24 mouse cellular contexts compared by ENCODE assay signal in genomic region chr1:33640089-33640488, GRCm38 (mm10).
"Had no signal": no experiment of that assay in that cellular context is flagged by ENCODE, and none has a peak within 500 bp of the region (broad histone marks: within the 10 kb centered on the region; RNA-seq: fewer than 3 reads in every experiment).

No protein-coding gene starts in this region.

- H3K9me3 ChIP-seq: heart, embryonic 10.5 days; hindbrain, embryonic 13.5 days; hindbrain, embryonic 15.5 days; kidney, embryonic 15.5 days; limb, embryonic 15.5 days had no signal

- ATAC-seq: forebrain, postnatal 0 days; hindbrain, postnatal 0 days; intestine, embryonic 16.5 days had no signal

- DNase-seq: forebrain, postnatal 0 days; gastrocnemius, postnatal 14 days; gastrocnemius, postnatal 36 days; heart, adult 18-20 months; heart, postnatal 10 days; heart, postnatal 36 days; kidney, adult 11 months; kidney, adult 2 months; kidney, adult 9 months; kidney, postnatal 14 days; kidney, postnatal 36 days; layer of hippocampus, adult 9-11 months; layer of hippocampus, postnatal 36 days; left cerebral cortex, postnatal 4 days had no signal

- H3K27ac ChIP-seq: heart, embryonic 10.5 days; hindbrain, embryonic 13.5 days; hindbrain, embryonic 15.5 days; hindbrain, postnatal 0 days; kidney, embryonic 15.5 days; kidney, postnatal 0 days; limb, embryonic 13.5 days; limb, embryonic 15.5 days had no signal

- H3K9ac ChIP-seq: forebrain, postnatal 0 days; heart, embryonic 12.5 days; hindbrain, embryonic 13.5 days; hindbrain, embryonic 15.5 days; kidney, embryonic 15.5 days; limb, embryonic 13.5 days; limb, embryonic 15.5 days had no signal

- H3K4me2 ChIP-seq: heart, embryonic 12.5 days; hindbrain, embryonic 13.5 days; hindbrain, embryonic 15.5 days; kidney, embryonic 15.5 days; limb, embryonic 13.5 days; limb, embryonic 15.5 days had no signal

- H3K4me1 ChIP-seq: heart, embryonic 10.5 days; heart, embryonic 12.5 days; hindbrain, embryonic 13.5 days; hindbrain, embryonic 15.5 days; kidney, embryonic 15.5 days; limb, embryonic 13.5 days; limb, embryonic 15.5 days had no signal

- H3K4me3 ChIP-seq: heart, embryonic 10.5 days; heart, embryonic 12.5 days; hindbrain, embryonic 13.5 days; hindbrain, embryonic 15.5 days; kidney, embryonic 15.5 days; limb, embryonic 13.5 days; limb, embryonic 15.5 days had no signal

- H3K27me3 ChIP-seq: heart, embryonic 12.5 days; hindbrain, embryonic 13.5 days; hindbrain, embryonic 15.5 days; kidney, embryonic 15.5 days; limb, embryonic 13.5 days; limb, embryonic 15.5 days had no signal
